Mouse (Mus musculus): ENCODE data around the gene BC025920.

BC025920 gene

GRCm38 (mm10) chr10:81605974-81606751 is at the start of gene BC025920:
BC025920 (plus strand) TSS chr10:81606270.
- DNase-seq (ENCODE audit: low spot score in 2 of 2) = peak; percentile 84 to 96

- no peak for DNase-seq (ENCODE audit: low spot score in 2 of 2)
These were observed 49.8 kb upstream of the BC025920 start for GRCm38 (mm10) chr10:81556282-81556681.

- no peak for DNase-seq (ENCODE audit: low spot score in 2 of 2)
These were observed 48.6 kb upstream of the BC025920 start for GRCm38 (mm10) chr10:81557491-81557890.

- peak; percentile 74 to 79 for DNase-seq (ENCODE audit: low spot score in 2 of 2)
These were observed 46.9 kb upstream of the BC025920 start, which contains the start of gene Aes for GRCm38 (mm10) chr10:81559163-81559626. Aes (plus strand) TSS chr10:81559488.

- peak; percentile 53 to 69 for DNase-seq (ENCODE audit: low spot score in 2 of 2)
These were observed 46.2 kb upstream of the BC025920 start for GRCm38 (mm10) chr10:81559627-81560539.

- DNase-seq (ENCODE audit: low spot score in 2 of 2) = no peak
These were observed 45.2 kb upstream of the BC025920 start for GRCm38 (mm10) chr10:81560719-81561459.

- DNase-seq (ENCODE audit: low spot score in 2 of 2) = no peak
These were observed 43.7 kb upstream of the BC025920 start for GRCm38 (mm10) chr10:81562411-81562810.

GRCm38 (mm10) chr10:81563481-81563880 is 42.6 kb upstream of the BC025920 start:
- DNase-seq (ENCODE audit: low spot score in 2 of 2) = no peak

GRCm38 (mm10) chr10:81564216-81564615 is 41.9 kb upstream of the BC025920 start:
- no peak for DNase-seq (ENCODE audit: low spot score in 2 of 2)

- no peak for DNase-seq (ENCODE audit: low spot score in 2 of 2)
These were observed 41.3 kb upstream of the BC025920 start for GRCm38 (mm10) chr10:81564734-81565133.

- no peak for DNase-seq (ENCODE audit: low spot score in 2 of 2)
These were observed 40.5 kb upstream of the BC025920 start for GRCm38 (mm10) chr10:81565257-81566228.

GRCm38 (mm10) chr10:81568381-81569191 is 37.5 kb upstream of the BC025920 start:
- DNase-seq (ENCODE audit: low spot score in 2 of 2) = no peak

GRCm38 (mm10) chr10:81569507-81570237 is 36.4 kb upstream of the BC025920 start:
- no peak for DNase-seq (ENCODE audit: low spot score in 2 of 2)

GRCm38 (mm10) chr10:81570238-81570800 is 35.8 kb upstream of the BC025920 start:
- no peak for DNase-seq (ENCODE audit: low spot score in 2 of 2)

GRCm38 (mm10) chr10:81570831-81571500 is 35.1 kb upstream of the BC025920 start:
- DNase-seq (ENCODE audit: low spot score in 2 of 2) = peak; percentile 77 to 86

- peak; percentile 90 to 98 for DNase-seq (ENCODE audit: low spot score in 2 of 2)
These were observed 34.6 kb upstream of the BC025920 start for GRCm38 (mm10) chr10:81571501-81571876.

GRCm38 (mm10) chr10:81572133-81572671 is 33.9 kb upstream of the BC025920 start:
- DNase-seq (ENCODE audit: low spot score in 2 of 2) = no peak

- peak in 1 of 2 experiments; percentile 73 for DNase-seq (ENCODE audit: low spot score in 2 of 2)
These were observed 33.1 kb upstream of the BC025920 start for GRCm38 (mm10) chr10:81572975-81573374.
